Mouse (Mus musculus) right cerebral cortex, postnatal 10 days (tissue): Measurements from ENCODE around the gene Tmem181a.
"Not testable (repeated sequence)": the region's sequence is repeated elsewhere in the genome, so short reads cannot be mapped to it uniquely, and the experiment has no call there.

Experiments used
- DNase-seq, 2 experiments: peaks; one replicate each; pipeline ENCODE4 v3.0.0; 2021; ENCODE audit warnings: low spot score in 2 of 2

The Tmem181a gene

GRCm38 (mm10) chr17:6256400-6257069 lies at the start of gene Tmem181a:
Gene Tmem181a (plus strand): TSS chr17:6256860.
- DNase-seq: peak in 1 of 2 experiments; percentile 48

GRCm38 (mm10) chr17:6211721-6212120 lies 44.9 kb upstream of the Tmem181a start:
- DNase-seq: peak in 1 of 2 experiments; percentile 17

- peak in 1 of 2 experiments; percentile 46 for DNase-seq
Measured at GRCm38 (mm10) chr17:6215640-6216039, 41.0 kb upstream of the Tmem181a start.

GRCm38 (mm10) chr17:6216514-6216913 lies 40.1 kb upstream of the Tmem181a start:
- peak in 1 of 2 experiments; percentile 16 for DNase-seq

- DNase-seq: not testable (repeated sequence)
Measured at GRCm38 (mm10) chr17:6232633-6233032, 24.0 kb upstream of the Tmem181a start.

DNA sequence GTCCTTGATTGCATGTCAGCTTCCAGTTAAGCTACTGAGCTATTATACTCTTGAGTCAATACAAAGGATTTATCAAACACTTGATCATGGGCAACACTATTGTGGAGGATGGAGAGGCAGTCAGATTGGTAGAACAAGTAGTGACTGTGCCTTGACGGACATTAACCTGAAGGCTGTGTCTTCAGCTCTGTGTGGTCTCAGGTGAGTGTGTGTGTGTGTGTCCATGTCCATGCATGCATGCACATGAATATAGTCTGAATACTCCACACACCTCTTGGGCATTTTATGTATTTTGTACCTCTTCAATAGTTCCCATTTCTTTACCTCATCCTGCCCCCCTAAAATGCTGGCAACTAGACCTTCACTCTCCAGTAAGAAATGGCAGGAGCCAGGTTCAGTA lies 5.4 kb upstream of the Tmem181a start:
- not testable (repeated sequence) for DNase-seq

- peak; percentile 81 to 90 for DNase-seq
Measured at GRCm38 (mm10) chr17:6257070-6257456, 403 bp downstream of the Tmem181a start.

- DNase-seq: peak in 1 of 2 experiments; percentile 29
Measured at GRCm38 (mm10) chr17:6269876-6270831, 13.5 kb downstream of the Tmem181a start.

GRCm38 (mm10) chr17:6270840-6271239 lies 14.2 kb downstream of the Tmem181a start:
- DNase-seq: not testable (repeated sequence)

GRCm38 (mm10) chr17:6271970-6272369 lies 15.3 kb downstream of the Tmem181a start:
- not testable (repeated sequence) for DNase-seq

DNA sequence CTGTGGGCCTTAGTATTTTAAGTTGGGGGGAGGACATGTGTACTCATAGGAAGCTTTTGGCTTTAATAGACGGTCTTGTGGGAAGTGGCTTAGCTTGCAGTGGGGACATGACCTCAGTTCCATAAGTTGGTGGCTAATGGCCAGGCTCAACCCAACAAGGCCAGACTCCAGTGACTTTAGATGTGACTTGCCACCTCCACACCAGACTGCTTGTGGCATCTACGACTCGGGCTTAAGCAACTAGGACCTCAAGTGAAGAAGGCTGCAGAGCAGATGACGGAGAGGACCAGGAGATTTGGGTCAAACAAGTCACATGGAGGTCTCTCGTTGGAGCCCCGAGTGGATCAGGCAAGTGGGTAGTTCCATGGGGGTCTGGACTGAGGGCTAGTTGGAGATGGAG lies 18.0 kb downstream of the Tmem181a start:
- peak in 1 of 2 experiments; percentile 42 for DNase-seq

- DNase-seq: not testable (repeated sequence)
Measured at GRCm38 (mm10) chr17:6279205-6279604, 22.5 kb downstream of the Tmem181a start.

DNA sequence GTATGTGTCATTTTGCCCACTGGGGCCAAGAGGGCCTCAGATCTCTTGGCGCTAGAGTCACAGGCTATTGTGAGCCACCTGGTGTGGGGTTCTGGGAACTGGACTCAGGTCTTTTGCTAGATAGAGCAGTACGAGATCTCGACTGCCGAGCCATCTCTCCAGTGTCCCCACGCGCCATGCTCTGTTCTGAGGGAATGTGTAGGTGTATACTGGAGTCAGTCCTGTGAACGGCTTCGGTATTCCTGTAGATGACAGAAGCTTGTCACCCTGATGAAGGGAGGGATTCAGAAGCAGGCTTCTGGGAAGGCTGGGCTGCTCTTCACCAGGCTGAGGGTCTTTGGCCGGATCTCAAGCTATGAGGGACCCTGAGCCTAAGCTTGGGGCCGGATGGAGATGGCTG lies 23.1 kb downstream of the Tmem181a start:
- DNase-seq: not testable (repeated sequence)

- peak in 1 of 2 experiments; percentile 36 for DNase-seq
Measured at GRCm38 (mm10) chr17:6280513-6280912, 23.9 kb downstream of the Tmem181a start.

DNA sequence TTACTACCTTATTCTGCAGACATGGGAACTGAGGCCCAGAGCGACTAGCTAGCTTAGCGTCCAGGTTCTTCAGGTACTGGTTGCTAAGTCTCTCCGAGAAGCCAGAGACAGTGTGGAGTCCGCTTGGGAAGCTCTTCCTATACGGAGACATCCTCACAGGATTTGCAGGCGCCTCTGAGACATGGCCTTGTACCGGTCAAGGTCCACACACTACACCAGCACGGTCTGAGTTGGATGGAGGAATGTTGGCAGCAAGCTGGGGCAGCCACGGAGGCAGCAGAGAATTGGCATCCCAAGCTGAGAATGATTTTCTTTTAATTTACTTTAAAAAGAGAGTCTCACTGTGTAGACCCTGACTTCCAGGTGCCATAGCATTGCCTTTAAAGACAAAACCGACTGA lies 26.5 kb downstream of the Tmem181a start:
- not testable (repeated sequence) for DNase-seq

- DNase-seq: not testable (repeated sequence)
Measured at GRCm38 (mm10) chr17:6286169-6286568, 29.5 kb downstream of the Tmem181a start.

GRCm38 (mm10) chr17:6289045-6289444 lies 32.4 kb downstream of the Tmem181a start:
- not testable (repeated sequence) for DNase-seq

- not testable (repeated sequence) for DNase-seq
Measured at GRCm38 (mm10) chr17:6293882-6294281, 37.2 kb downstream of the Tmem181a start.

DNA sequence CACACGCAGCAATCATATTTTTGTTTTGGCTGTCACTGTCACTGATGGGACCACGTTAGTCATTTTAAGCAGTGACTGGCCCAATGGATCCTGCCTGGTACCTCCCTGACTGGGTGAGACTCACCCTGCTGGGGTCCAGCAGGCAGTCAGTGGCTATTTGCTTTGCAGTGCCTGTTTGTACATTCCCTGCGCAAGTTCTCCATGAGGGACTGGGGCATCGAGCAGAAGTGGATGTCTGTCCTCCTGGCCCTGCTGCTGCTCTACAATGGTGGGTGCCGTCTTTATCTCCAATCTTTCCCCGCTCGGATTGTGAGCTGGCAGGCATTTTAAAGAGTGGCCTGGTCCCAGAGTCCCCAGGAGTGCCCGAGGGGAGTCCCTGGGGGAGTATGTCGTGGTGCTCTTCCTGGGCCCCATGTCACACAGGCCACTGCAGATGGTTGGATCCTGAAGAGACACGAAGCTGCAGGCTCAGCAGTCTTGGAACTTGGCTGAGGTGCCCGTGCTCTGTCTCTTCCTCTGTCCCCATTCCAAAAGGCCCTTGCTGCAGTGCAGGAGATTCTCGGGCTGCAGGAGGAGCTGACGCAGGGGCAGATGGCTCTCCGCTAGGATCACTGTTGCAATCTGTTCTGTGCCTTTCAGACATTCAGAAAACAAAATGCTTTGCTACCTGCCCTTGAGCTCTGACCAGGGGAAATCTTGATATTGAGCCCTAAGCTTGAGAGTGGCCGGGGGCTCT lies 40.6 kb downstream of the Tmem181a start:
- not testable (repeated sequence) for DNase-seq

GRCm38 (mm10) chr17:6300190-6300863 lies 43.7 kb downstream of the Tmem181a start:
- DNase-seq: not testable (repeated sequence)

- DNase-seq: not testable (repeated sequence)
Measured at GRCm38 (mm10) chr17:6304891-6305290, 48.2 kb downstream of the Tmem181a start.
